Mouse (Mus musculus): ENCODE results near the gene Itga9.

DNA sequence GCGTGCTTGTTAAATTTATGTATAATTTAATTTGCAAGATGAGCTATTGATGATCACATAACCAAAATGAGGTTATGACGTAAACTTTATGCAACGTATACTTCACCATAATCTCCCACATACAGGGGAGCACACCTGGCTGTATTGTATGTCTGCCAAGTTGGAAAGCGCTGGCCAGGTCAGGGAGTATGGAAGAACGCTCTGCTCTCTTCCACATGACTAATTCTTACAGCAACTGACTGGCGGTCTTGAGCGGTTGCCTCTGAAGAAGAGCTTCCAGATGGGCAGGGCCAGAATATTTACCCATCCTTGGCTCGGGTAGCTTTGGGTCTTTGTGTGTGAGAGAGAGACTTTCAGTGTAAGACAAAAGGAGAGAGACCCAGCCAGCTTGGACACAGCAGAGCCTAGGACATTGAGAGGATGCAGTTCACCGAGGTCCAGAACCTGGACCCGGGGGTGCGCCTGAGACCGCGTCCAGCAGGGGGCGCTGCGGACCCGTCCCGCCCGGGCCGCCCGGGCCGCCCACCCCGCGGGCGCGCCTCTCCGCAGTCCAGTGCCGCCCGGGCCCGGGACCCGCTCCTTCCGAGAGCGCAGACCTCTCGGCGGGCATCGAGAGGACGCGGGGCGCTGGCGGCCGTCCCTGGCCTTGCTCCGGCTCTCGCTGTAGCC, at the start of gene Itga9:
- peak; percentile 60; the same call in 1 of the 2 replicates for TF ChIP-seq CTCF (IDR thresholded peaks at IDR 0.05; ENCODE audit: borderline replicate concordance, insufficient read depth, low read depth, low read length)
- TF ChIP-seq POLR2A (IDR thresholded peaks at IDR 0.05; ENCODE audit: borderline replicate concordance, insufficient read depth, low read length) = no peak
